Mouse (Mus musculus) spleen, postnatal 14 days (tissue): ENCODE data around the gene Gfod1.

ENCODE experiments used
- DNase-seq, 2 experiments: peaks; one replicate each; pipeline ENCODE4 v3.0.0; 2021 to 2022; ENCODE audit warnings: low spot score in 2 of 2

The Gfod1 gene

GRCm38 (mm10) chr13:43231965-43232860, 71.8 kb downstream of the Gfod1 start:
- DNase-seq, result no peak

DNA sequence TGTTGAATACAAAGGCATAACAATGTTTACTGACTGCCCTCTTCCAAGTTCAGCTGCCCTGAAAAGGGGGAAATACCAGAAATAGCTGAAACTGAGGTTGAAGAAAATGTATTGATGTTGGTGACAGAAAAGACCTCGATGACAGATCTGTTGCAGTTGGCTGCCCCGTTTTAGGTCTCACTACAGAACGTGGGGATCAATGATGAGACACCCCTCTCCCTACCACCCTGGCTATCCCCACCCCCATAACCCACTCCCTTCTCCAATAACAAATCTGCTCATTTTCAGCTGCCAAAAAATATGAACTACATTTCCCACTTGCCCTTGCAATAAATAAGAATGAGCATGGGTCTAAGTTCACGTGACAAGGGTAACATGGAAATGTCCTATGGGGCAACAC, 73.1 kb downstream of the Gfod1 start:
- DNase-seq, result no peak

GRCm38 (mm10) chr13:43230238-43230637, 73.7 kb downstream of the Gfod1 start:
- DNase-seq, result no peak

- no peak for DNase-seq
These were observed 74.2 kb downstream of the Gfod1 start for GRCm38 (mm10) chr13:43229767-43230166.

GRCm38 (mm10) chr13:43228141-43228540, 75.8 kb downstream of the Gfod1 start:
- DNase-seq, result no peak

- no peak for DNase-seq
These were observed 77.9 kb downstream of the Gfod1 start for GRCm38 (mm10) chr13:43226041-43226440.

DNA sequence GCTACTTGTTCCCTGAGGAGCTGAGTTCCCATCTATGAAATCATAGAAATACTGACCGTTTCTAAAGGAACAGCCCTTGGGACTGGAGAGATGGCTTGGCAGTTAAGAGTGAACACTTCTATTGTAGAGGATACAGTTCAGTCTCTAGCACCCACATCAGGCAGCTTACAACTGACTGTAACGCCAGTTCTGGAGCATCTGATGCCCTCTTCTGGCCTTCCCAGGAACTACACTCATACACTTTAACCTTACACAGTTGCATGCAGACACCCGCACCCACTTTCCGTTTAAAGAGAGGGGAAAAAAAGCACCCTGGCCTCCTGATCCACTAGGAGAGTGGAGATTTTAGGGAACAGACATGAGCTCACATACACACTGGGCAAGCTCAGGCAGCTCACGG, 78.8 kb downstream of the Gfod1 start:
- no peak for DNase-seq

DNA sequence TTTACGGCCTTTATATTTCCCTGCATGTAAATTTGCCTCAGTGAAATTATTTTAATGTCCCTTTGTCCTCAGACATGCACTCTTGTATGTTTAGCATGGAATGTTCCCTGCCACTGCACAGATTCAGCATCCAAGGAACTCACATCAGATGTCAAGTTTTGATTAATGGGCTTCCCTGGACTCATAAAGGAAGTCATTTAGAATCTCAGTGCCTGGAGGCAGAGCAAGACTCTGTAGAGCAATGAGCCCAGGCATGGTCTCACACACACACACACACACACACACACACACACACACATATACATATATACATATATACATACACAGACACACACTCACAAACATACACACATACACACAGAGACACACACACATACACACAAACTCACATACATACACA, 81.9 kb downstream of the Gfod1 start:
- no peak for DNase-seq

DNA sequence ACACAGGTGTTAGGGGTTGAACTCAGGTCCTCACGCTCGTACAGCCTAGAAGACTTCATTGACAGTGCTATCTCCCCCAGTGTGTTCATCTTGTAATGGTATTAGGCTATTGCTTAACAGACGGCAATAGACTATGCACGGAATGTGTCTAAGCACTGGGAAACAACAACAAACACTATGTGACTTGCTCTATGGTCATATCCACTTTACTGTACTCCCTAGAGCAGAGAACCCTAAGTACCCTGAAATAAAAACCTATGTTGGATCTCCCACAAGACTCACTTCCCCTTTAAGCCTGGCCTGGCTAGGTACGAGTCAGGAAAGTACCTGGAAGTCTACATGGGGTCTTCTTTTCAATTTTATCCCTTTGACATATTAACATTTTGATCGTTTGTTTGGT, 82.7 kb downstream of the Gfod1 start:
- no peak for DNase-seq

- no peak for DNase-seq
These were observed 83.3 kb downstream of the Gfod1 start for GRCm38 (mm10) chr13:43220635-43221034.

DNA sequence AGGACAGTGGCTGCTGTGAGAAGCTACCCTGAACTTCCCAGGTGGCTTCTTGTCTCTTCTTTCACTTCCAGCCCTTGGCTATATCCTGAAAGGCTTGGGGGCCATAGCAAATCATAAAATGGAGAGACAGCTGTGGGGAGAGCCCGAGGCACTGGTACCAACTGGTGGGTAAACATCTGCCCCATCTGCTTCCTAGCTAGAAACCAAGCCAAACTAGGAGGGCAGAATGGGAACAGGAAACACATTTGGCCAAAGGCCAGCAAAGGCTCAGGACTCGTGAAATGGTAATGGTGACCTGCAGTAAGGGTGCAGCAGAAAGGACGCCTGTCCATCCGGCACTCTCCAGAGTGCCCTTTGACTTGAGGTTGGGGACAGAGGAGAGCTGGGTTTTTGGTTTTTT, 85.2 kb downstream of the Gfod1 start:
- no peak for DNase-seq

GRCm38 (mm10) chr13:43218284-43218683, 85.7 kb downstream of the Gfod1 start:
- DNase-seq, result no peak

- DNase-seq, result no peak
These were observed 86.3 kb downstream of the Gfod1 start for GRCm38 (mm10) chr13:43217686-43218085.

- no peak for DNase-seq
These were observed 86.9 kb downstream of the Gfod1 start for GRCm38 (mm10) chr13:43217059-43217458.

DNA sequence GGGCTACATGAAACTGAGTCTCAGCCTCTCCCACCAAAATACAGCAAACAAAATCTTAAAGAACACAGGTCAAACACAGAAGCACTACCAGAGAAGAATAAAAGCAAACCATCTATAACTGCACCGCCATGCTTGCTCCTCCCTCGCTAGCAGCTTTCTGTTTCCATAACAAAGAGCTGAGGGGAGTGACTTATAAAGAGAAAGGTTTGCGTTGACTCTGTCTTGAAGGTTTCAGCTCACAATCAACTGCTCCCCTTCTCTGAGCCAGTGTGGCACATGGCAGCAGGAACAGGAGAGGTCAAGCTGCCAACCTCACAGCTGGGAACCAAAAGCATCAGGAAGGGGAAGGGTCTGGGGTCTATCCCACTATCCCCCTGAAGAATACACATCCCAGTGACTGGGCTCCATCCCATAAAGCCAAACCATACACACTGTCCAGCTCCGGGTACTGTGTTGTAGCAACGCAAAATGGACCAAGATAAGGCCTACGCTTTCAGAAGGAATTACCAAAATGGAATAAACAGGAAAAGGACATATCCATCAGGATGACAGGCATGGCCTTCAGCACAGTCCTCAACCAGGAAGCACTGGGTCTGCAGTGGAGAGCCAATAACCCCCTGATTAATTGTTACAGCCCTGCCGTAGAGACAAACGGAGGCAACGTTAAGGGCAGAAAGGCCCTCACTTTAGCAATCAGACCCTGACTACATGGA, 87.8 kb downstream of the Gfod1 start:
- no peak for DNase-seq

GRCm38 (mm10) chr13:43215144-43215993, 88.6 kb downstream of the Gfod1 start:
- no peak for DNase-seq

DNA sequence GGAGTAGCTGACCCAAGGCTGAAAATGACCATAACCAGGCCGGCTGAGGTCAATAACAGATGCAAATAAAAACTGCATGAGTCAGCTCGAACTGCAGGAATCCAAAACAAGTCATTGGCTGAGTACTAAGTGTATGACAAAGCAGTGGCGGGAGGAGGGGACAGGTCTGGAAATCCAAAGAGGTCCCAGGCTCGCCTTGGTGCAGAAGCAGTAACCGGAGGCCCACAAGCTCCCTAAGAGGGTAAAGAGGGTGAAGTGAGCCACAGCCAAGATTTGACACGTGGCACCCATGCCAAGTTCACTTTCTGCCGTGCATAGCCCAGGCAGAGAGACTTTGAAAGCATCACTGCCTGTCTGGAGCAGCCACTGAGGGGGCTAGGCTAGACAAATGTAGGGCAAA, 91.6 kb downstream of the Gfod1 start:
- no peak for DNase-seq

DNA sequence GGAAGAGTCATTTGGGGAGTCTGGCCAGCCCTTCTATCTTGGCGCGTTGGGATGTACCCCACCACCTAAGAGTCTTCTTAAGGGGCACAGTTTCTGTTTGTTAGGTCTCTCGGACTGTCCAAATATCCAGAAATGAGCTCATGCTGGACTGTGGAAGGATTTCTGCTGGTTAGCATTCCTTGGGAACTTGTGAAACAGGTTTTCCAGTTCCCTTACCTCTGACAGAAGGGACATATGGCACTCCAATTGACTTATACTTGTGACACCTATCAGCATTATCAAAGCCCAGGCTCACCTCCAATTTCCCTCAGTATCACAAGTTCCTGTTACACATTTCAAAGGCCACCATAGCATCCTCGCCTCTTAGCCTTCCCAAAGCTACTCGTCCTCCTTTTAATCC, 93.0 kb downstream of the Gfod1 start:
- DNase-seq, result no peak

GRCm38 (mm10) chr13:43209560-43209959, 94.4 kb downstream of the Gfod1 start:
- DNase-seq, result peak in 1 of 2 experiments; percentile 39

DNA sequence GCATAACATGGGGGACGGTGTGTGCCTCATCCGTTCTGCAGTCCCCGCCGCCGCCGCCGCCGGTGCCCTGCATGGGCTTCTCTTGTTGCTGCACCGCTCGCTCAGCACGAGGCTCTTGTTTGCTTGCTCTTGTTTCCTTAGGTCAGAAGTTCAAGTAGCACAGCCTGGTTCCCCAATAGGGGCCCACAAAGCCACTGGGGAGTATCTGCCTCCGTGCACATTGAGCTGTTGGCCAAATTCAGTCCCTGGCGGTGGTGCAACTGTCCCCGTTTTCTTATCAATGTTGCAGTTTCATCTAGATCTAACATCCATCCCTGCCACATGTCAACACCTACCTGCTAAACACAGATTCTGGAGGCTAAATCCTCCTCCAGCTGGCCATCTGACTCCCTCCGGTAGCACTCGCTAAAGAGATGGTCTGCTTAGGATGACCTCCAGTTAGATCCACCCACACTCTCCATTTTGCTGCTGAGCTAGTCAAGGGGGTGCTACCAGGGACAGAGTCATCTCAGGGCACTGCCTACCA, 95.0 kb downstream of the Gfod1 start:
- DNase-seq, result peak in 1 of 2 experiments; percentile 29

DNA sequence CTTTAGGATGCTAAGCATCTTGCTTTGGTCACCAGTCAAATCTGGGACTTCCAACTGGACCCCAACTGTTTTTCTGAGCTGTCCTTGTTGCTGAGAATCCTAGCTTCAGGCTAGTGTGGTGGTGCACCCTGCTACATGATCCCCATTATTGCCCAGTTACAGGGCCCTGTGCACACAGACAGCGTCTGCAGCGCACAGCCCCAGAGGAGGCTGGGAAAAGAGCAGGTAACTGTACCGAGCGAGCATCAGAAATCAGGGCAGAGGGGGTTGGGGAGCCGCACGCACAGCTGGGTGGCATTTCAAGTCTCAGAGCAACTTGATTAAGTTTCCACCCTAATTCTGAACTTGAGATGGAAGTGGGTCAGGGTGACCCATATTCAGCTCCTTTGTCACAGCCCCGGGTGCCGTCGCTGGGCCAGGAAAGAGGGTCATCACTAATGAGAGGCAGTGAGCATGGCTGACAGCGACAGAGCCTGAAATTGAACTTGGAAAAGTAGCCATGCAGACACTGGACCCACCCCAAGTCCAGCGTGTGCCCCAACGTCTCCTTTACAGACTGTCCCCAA, 97.8 kb downstream of the Gfod1 start:
- DNase-seq, result no peak

- DNase-seq, result no peak
These were observed 100.3 kb downstream of the Gfod1 start for GRCm38 (mm10) chr13:43203641-43204040.
